Mouse (Mus musculus) urinary bladder, adult 18-20 months (tissue): Measurements from ENCODE around the gene Ccdc183.

Experiments used
- DNase-seq, 2 experiments: peaks; one replicate each; pipeline ENCODE4 v3.0.0; 2022; ENCODE audit warnings: low spot score in 2 of 2, mixed read lengths in 2 of 2

The Ccdc183 gene

DNA sequence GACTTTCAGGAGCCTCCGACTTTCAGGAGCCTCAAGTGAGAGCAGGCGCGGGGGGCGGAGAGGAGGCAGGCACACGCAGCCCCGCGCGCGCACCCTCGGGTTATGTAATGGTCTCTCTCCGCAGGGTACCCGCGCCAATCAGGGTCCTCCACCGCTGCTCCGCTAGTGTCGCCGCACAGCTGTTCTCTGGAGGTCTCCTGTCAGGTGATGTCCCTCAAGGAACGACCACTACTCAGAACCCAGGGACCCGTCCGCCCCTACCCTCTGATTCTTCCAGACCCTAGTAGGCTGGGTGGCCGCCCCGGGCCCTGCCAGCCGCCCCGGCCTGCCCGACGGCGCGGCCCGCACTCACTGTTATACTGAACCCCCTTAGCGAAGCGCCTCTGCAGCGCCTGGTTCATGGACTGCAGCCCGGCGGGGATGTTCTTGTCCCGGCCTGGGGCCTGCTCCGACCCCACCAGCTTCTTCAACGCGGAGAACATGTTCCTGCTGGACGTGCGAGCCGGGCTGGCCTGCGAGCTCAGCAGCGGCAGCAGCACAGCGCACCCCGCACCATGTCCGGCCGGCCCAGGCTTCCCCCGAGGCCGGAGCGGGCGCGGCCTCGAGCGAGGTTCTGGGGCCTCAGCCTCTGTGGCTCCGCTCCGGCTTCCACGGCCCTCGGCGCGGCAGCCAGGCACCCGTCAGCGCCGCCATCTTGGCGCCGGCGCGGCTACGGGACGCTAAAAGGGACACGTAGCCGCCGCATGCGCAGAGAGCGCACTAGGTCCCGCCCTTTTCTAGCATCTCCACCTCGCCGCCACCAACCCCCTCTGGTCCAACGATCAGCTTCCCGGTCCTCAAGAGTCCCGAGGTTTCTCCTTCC lies 9.5 kb downstream of the Ccdc183 start, which contains the start of gene Rabl6:
Gene Rabl6 (minus strand): TSS at position 761 of the 862 bp plus-strand sequence.
- peak; percentile 80 to 88 for DNase-seq

DNA sequence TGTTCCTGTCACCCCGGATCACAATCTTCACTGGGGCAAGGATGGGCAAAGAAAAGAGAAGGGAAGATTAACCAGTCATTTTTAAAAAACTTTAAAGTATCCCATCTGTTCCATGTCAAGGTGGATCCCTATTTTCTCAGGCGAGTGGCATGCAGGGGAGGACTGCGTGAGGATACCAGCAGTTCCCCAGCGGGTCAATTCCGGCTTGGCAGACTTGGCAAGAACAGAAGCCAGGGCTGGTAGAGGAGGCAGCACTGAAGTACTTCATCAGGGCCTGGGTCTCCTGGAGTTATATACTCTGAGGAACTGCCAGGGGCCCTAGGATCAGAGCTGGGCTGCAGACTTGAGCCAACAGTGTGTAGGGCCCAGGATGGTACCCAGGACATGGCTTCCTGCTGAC lies 15.0 kb downstream of the Ccdc183 start:
- DNase-seq = no peak

DNA sequence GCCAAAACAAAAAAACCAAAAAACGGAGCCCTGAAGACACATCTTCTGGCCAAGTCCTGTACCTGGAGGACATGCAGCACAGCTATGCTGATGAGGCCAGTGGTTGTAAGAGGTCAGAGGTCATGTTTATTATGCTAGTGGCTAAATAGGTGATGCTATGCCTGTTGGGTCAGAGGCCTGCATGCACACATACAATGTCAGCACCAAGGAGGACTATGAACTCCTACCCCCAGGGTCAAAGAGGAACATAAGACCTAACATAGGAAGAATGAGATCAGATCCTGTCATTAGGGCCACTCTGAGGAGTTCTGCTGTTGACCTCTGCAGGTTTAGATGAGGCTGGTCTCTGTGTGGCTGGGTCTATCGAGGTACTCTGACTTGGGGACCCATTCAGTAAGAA lies 17.4 kb downstream of the Ccdc183 start:
- DNase-seq = no peak

DNA sequence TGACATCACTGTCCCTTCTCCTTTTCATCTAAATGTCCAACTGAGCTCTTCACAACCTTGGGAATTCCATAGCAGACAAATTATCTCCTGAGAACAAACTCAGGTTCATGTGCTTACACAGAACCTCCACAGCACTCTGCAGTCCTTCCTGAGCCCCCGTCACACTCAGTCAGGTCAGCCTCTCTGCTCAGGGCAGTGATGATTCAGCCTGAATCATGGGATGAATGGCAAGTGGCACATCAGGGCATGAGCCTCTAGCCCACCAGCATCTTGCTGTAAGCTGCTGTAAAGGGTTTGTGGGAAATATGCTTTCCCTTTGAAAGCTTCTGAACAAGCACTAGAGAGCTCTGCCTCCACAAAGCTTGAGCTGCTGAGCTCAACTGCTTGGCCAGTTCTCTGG lies 18.7 kb downstream of the Ccdc183 start:
- DNase-seq = no peak

DNA sequence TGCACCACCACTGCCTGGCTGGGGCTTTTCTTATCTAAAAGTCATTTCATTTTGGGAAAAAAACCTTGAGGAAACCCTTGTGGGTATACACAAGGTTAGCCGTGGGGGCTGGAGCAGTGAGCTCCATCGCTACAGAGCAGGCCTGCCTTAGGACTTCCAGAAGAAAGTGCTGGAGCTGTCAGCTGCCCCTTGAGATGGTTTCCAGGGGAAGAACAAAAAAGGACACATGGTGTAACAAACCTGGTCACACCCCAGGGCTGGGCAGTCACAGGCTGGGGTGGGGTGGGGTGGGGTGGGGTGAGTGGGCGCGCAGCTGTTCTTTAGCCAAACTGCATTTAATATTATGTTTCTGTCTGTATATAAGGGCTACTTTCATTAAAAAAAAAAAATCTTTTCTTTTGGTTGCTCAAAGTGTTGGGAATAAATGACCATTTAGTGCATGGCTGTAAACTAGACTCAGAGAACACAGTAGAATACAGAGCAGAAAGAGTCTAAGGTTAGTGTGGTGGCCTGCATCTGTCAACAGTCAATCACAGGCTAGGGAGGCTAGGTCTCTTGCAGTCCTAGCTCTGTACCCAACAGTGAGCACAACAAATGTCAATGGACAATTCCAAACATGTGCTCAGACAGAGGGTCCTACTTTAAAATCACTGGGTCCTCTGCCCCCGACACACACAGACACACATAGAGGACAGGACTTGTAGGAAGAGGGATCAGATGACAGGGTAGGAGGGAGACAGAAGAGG lies 20.5 kb downstream of the Ccdc183 start:
- DNase-seq = no peak

DNA sequence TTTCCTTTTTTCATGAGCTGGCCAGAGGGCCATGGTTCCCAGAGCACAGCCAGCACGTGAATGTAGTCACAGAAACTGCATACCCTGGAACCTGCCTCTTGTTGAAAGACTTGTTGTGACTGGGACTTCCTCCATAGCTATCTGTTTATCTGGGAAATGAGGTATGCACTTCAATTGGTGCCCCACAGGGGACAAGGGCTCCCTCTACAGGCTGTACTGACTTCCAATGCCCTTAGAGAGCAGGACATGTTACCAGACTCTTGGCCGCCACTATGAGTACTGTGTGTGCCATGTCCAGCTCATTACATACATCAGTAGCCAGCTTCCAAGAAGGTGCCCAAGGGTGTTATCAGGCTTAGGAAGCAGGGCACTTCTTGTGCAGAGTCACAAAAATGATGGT lies 25.6 kb downstream of the Ccdc183 start:
- DNase-seq = no peak

DNA sequence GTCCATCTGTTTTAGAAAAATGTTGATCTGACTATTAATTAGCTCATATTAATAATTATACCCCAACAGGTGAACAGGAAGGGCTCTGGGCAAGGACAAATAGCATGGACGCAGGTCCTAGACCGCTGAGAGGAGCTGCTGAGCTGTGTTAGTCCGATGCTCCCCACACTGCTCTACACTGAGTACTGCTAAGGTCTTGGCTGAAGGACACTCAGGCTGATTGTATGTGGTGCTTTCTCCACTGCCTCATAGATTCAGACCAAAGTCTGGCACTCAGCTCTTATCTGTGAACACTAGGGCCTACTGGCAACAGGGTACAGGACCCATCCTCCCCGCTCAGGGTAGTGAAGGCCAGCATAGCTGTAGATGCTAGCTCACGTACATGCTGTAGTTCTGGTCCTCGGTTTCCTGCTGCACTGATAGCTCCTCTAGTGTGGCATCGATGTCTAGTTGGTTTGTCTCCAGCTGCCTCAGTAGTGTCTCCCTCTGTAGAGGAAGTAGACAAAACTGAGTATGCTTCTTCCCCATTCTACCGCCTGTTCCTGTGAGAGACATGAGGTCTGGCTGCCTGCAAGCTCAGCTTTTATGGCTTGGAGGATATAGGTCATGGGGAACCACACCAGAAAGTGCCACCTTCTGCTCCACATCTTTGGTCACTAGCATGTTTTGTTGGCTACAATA lies 29.1 kb downstream of the Ccdc183 start:
- DNase-seq = no peak

DNA sequence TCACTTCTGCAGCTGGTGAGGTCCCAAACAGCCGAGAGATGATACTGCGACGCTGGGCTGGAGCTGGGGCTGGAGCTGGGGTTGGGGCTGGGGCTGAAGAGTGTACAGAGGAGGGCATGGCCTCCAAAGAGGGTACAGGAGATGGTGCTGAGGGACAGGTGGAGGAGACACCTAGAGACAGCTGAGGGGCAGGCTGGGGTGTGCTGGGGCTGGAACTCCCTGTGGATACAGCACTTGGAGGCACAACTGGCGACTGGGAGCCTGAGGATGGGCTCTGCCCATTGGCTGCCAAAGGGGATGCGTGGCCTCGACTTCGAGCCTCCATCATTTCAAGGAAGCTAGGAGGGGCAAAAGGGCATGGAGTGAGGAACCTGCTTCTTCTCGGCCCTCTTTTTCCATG lies 30.2 kb downstream of the Ccdc183 start:
- no peak for DNase-seq

DNA sequence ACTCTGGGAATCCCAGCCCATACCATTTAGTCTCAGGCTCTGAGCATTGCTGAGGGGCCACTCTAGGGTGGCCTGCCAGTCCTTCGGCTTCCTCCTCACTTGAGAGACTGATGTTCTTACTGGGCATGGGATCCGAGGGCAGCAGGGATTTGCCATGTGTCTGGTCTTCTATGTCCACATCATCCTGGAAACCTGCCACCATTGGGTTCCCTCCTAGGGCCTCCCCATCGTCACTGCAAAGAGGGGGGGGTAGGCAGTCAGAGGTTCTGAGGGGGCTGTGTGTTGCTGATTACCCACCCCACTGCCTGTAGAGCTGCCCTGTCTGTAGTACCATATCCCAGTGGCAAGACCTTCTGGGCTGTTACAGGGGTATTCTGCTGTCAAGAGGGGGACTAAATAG lies 31.9 kb downstream of the Ccdc183 start:
- DNase-seq = no peak

DNA sequence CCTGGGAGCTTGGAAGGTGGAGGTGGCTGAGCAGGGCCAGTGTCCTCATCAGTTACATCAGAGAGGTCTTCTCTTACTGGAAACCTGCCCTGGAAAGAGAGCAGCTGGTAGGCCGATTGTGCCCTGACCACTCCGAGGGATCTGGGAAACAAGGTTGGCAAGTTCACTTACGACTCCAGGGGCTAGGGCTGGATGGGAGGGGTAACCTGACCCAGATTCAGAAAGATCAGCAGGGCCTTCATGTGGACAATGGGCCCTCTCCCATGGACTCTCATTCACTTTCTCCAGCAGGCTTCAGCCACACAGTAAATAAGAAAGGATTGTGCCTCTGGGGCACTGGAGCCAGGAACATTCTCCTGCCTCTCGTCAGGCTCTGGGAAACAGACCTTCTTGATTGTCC lies 32.6 kb downstream of the Ccdc183 start:
- no peak for DNase-seq

DNA sequence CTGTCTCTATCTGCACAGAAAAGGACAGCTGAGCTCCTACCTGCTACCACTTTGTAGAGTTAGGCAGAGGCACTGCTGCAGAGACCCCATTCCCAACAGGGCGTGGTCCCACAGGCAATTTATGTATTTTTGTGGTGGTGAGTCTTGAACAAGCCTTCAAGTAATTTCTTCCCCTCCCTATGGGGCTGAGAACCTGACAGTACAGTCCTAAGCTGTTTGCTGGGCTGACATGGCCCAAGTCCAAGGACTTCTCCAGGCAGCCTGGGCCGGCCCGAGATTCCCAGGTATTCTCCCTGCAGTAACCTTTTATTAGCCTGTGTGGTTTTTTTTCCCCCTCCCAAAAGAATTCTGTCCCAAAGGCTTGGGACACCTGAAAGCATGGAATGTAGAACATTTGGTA lies 33.3 kb downstream of the Ccdc183 start:
- no peak for DNase-seq

DNA sequence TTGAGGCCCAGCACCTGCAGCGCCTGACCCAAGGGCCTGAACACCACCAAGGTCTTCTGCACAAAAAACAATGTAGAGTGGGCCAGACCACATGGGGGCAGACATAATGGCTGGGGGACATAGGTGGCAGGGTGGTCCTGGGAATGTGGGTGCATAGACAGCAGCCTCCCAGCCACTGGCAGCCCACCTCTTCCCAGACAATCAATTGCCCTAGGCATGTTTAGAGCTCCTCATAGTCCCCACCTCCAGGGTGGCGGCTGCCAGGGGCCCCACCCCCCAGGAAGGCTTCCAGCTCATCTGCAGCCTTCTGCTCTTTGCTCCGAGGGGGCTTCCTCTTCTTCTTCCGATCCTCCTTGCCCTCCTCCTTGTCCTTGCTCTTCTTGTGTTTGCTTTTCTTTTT lies 33.9 kb downstream of the Ccdc183 start:
- DNase-seq = no peak

DNA sequence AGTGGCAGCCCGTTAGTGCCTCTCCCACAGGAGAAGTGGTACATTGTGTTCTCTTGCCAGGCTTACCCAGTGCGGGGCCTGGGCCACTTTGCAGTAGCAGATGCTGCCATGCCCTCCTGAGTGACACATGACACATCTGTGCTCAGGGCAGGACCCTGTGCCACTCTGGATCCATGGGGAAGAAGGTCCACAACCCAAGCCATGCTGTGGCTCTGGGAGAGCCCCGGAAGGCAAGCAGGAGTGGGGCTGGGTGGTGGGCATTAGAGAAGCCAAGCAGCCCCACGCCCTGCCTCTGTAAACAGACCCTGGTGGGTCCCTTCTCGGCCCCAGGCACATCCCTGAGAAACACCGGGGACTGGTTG lies 34.4 kb downstream of the Ccdc183 start:
- no peak for DNase-seq

DNA sequence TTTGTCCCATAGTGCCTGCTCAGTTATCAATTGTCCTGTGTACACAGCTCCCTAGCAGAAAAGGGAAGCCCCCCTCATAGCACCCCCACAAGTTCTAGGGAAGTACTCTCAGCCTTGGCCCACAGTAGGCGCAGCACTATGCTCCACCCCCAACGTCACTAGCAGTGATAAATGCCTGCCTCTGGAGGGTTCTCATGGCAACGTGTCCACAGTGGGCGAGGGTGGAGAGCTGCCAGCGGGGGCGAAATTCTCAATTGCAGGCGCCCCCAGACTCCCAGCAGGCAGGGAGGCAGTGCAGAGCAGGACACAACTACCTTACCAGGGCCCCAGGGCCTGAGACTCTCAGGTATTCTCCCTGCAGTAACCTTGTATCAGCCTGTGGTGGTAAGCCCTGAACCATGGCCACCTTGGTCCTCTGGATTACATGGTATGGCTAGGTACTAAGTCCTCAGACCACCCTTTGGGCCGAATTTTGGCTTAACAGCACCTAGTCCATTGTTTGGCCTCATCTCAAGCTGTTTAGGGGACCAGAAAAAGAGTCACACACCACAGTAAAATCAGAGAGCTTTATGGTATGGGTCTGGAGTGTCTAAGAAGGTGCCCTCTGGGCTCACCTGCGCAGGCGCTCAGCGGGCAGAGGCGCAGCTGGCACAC lies 34.9 kb downstream of the Ccdc183 start:
- DNase-seq = no peak

DNA sequence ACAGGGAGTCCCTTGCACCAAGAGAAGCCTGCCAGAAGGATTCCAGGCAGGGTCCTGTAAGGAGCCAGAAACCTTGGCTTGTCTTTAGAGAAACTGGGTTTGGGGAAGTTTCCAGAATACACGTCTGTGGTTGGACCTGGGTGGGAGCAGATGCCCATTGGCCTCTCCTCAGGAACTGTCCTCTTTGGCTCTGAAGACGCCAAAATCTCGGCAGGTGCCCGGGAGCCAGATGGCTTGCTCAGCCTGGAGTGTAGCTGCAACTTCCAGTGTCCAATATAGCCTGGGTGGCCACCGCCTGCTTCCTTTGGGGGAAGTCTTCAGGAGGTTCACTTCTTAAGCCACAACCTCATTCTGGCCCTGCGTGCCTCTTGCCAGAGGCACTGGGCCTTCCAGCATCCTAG lies 35.6 kb downstream of the Ccdc183 start:
- DNase-seq = no peak

DNA sequence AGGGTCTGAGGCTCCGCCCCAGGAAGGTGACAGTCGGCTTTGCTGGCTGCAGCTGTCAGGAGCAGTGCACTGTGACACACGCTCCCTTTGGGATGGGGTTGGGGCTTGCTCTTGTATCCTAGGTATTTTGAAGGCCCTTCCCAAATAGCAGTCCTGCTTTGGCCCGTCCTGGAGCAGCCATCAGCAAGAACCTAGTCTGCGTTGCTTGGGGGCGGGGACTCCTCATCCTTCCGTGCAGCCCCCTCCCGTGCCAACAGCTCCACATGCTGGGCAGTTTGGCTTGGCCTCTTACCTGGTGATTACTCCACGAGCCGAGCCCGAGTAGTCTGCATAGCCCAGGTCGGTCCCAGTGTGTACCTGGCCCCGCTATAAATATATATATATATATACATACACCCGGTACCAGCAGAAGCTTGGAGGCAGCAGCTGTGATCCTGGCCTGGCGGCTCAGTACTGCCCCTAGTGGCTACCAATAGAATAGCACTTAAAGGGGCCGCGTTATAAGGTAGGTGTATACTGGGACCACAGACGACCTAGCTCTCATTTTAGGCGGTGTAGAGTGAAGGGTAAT lies 36.1 kb downstream of the Ccdc183 start, which contains the start of gene Ajm1:
Gene Ajm1 (minus strand): TSS at position 464 of the 571 bp plus-strand sequence.
- DNase-seq = no peak

DNA sequence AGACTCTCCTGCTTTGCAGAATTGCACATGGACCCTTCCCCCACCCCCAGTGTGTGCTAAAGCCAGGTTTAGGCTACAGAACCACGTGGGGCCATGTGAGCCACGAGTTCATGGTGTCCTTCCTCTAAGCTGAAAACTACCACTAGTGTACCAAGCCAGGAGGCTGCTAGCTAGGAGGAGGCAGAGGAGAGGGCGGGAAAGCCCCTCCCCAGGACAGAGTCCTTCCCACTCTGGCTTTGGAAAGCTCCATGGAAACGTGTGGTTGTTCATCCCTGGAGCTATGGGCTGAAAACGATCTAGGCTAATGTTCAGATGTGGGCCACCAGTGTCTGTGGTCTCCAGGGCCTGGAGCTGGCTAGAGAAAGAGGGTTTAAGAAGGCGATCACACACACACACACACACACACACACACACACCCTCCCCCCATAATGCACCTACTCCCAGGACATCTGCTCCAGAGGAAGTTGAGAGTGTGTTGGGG lies 36.8 kb downstream of the Ccdc183 start:
- DNase-seq = no peak

DNA sequence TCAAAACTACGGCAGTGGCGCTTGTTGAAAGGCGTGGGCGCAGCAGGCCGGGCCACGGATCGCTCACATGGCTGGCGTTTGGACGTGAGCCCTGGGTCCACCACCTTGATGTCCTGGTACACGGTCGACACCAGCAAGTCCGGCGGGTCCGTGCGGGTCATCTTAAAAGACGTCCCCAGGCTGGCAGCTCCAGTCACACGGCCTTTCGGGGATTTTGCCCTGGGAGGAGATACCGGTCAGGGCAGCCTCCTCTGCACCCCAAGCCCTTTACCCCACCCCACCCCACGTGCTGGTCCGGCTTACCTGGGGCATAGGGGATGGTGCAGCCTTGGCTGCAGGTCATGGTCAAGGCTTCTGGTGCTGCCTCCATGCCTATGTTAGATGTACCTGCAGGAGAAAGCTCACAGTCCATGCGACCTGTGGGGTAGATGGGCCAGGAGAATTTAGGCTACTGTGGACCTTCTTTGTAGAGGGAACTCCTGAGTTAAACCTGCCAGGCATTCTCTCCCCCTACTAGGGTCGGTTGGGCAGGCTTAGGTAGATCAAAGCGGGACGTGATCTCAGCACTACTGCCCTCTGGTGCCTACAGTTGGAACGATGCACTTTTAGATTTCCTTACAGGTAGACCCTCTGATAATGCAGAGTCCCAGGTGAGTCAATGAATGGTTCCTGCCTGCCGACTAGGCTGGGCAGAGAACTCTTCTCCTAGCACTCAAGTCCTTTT lies 37.6 kb downstream of the Ccdc183 start:
- peak in 1 of 2 experiments; percentile 34 for DNase-seq

DNA sequence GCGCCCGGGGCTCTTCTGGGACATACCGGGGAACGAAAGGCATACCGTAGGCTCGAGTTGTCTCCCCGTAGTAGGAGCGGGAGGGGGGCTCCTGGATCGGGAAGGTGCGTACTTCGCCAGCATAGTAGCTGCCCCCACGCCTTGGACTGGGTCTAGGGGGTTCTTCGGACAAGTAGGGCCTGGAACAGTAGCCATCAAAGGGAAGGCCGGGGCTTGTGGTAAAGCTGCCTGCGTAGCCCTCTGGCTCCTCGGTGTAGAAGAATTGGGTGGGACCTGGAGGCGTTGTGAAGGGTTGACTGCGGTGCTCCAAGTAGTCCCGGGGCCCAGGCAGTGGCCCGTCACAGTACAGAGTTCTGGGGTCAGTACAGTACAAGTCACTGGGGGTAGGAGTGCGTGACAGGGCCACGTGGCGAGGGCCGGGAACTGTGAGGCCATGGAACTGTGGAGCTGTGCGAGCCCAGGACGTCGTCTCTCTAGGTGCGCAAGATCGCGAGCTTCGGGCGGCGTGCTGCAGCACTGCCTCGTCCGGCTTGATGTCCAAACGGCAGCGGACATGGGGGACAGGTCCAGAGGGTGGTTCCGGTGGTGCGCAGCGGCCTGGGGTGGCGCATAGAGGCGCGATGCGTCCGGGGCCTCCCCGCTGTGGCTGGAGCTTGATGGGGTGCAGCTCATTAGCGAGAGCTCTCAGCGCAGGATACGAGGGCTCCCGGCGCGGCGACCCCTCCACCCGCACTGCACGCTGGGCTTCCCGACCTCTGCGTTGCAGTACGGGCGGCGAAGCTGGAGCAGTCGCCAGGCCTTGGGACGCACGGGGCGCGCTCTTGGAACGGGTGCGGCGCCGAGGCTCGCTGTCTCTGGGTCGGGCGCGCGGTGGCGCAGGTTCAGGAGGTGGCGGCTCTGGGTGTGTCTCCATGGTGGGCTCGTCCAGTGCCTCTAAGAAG lies 38.4 kb downstream of the Ccdc183 start:
- no peak for DNase-seq
